In the genomic region with DNA sequence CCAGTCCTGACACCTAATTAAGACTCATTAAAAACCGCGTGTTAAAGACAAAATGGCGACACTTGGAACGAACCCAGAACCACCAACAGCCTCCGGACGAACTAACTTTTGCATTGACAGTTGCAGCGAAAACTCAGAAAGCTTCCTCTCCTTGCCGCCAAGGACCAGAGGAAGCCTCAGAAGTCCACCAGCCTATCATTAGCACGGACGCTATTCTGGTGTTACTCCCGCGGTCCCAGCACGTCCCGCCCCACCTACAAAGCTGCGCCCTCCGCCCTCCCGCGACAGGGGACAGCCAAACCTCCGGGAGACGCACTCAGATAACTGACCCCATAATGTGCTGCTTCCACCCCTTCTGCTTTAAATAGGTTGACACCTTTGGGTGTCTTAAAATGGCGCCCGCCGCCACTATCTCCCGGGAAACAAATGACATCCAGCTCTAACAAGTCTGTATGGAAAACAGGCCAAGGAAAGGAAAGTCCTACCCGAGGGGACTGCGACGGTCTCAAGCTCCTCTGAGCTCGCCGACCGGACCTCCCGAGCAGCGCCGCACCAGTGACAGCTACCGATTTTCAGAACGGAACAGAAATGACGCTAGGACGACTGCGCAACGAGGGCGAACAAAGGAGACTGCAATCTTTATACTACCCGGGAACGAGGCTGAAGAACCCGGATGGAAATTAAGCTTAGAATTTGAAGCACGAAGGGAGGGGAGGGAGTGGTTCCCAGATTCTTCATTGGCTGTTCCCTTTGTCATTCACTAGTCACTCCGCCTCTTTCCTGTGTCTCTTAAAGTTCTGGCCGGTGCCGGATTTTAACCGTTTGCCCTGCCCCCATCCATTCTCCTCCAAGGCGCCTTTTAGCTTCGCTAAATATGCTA, we compare ENCODE assay signal across 8 mouse cellular contexts. TPM values are rescaled to one million over a fixed set of nuclear protein-coding genes. Genes with fewer than 3 reads are reported as not detected.
DNase-seq lines count a peak whose midpoint lies in the region; ATAC-seq and TF ChIP-seq lines count a peak whose summit lies in the region.

A gene (minus strand): TSS at position 670 of the 880 bp plus-strand sequence.

- peak within 1 kb of the TSS; percentile 77 for H3K9ac ChIP-seq in hindbrain, embryonic 13.5 days

- WGBS in hindbrain, embryonic 13.5 days: 20% methylated on average over 50 of the region's 50 CpGs

- POLR2A ChIA-PET in Patski (lab: Charles Lee): interaction anchor here (0.6 kb wide), 2 partner anchors 39 to 95 kb away, joined by 3 to 4 read pairs; no protein-coding TSS in a partner anchor

- H3K27me3 ChIP-seq in Patski: peaks cover 12% of the 10 kb centered on the region
- no peaks in the 10 kb centered on the region for H3K27me3 ChIP-seq in hindbrain, embryonic 13.5 days

- CTCF ChIA-PET in Patski (lab: Charles Lee): interaction anchor here (1.2 to 2.3 kb wide), 2 partner anchors 9 to 10 kb away, joined by 3 to 7 read pairs; no protein-coding TSS in a partner anchor

- DNase-seq in Patski (ENCODE audit: low read depth, low spot score): peak; percentile 73
- peak; percentile 85 to 89 for DNase-seq in cerebellum, postnatal 14 days
- DNase-seq in frontal cortex, postnatal 14 days (ENCODE audit: low spot score in 2 of 2): peak; percentile 76 to 80
- peak; percentile 68 to 70 for DNase-seq in layer of hippocampus, postnatal 25 days (ENCODE audit: extremely low spot score in 1 of 2, low spot score in 1 of 2)
- peak; percentile 93 for DNase-seq in lung, postnatal 25 days (ENCODE audit: low spot score)
- peak; percentile 94 for DNase-seq in retina, embryonic 14.5 days (ENCODE audit: low spot score)
- peak; percentile 81 for DNase-seq in thymus, postnatal 4 days

- no peak for TF ChIP-seq CTCF in Patski (IDR thresholded peaks at IDR 0.05)

- peaks cover 4% of the 10 kb centered on the region; the same call in 1 of the 2 replicates for H3K4me1 ChIP-seq in hindbrain, embryonic 13.5 days (replicated peaks)

- H3K4me3 ChIP-seq in hindbrain, embryonic 13.5 days: peak within 1 kb of the TSS; percentile 56

- in situ Hi-C loops in Patski (cut with MboI; ENCODE audit: low pct_unique_long_range_greater_than_20kb): no loop called here

- H3K9me3 ChIP-seq in hindbrain, embryonic 13.5 days: no peaks in the 10 kb centered on the region

- ATAC-seq in Patski: peak; percentile 88
- peak; percentile 96 for ATAC-seq in hindbrain, embryonic 13.5 days (ENCODE audit: low FRiP score)

- H3K36me3 ChIP-seq in hindbrain, embryonic 13.5 days: peaks cover 20% of the 10 kb centered on the region

- peak within 1 kb of the TSS; percentile 94 for H3K27ac ChIP-seq in hindbrain, embryonic 13.5 days

- H3K4me2 ChIP-seq in hindbrain, embryonic 13.5 days: peak within 1 kb of the TSS; percentile 58

RNA-seq across cellular contexts. Expression of the gene that starts here (rescaled TPM):
- polyA plus RNA-seq in Patski (2021): 31.9 TPM
- 221 and 224 TPM in 2 replicates for polyA plus RNA-seq in hindbrain, embryonic 13.5 days (2015; fragmentation: Nextera tagmentation; extraction: Ambion mirVana)
- total RNA-seq in layer of hippocampus, postnatal 25 days (2021): 10 to 100 TPM; 55.0 to 68.0 TPM

Comparison
In these comparisons a context has a peak if more than half of its experiments do, and no peak if none do; other contexts are left out.
1. Peak in every context shown above with its lines: DNase-seq, ATAC-seq, H3K4me3 ChIP-seq and H3K27ac ChIP-seq.